Mouse (Mus musculus): ENCODE measurements around the gene Icosl.
"Not testable (repeated sequence)": the region's sequence is repeated elsewhere in the genome, so short reads cannot be mapped to it uniquely, and the experiment has no call there.

The Icosl gene

GRCm38 (mm10) chr10:78119422-78119821 lies 50.3 kb downstream of the Icosl start:
- no peak for DNase-seq

- DNase-seq: not testable (repeated sequence)
Measured at GRCm38 (mm10) chr10:78124137-78124536, 55.0 kb downstream of the Icosl start.

GRCm38 (mm10) chr10:78125061-78125460 lies 56.0 kb downstream of the Icosl start:
- not testable (repeated sequence) for DNase-seq

- DNase-seq: no peak
Measured at GRCm38 (mm10) chr10:78126311-78126710, 57.2 kb downstream of the Icosl start.

- no peak for DNase-seq
Measured at GRCm38 (mm10) chr10:78127046-78127870, 58.2 kb downstream of the Icosl start.

- no peak for DNase-seq
Measured at GRCm38 (mm10) chr10:78127931-78128330, 58.8 kb downstream of the Icosl start.

- no peak for DNase-seq
Measured at GRCm38 (mm10) chr10:78128647-78129046, 59.5 kb downstream of the Icosl start.

- no peak for DNase-seq
Measured at GRCm38 (mm10) chr10:78129423-78129822, 60.3 kb downstream of the Icosl start.

GRCm38 (mm10) chr10:78129998-78130397 lies 60.9 kb downstream of the Icosl start:
- no peak for DNase-seq

All from cerebellum, adult 11-12 months (tissue).